Mouse (Mus musculus) kidney, adult 2 months (tissue): ENCODE results near the gene Lbx1.

ENCODE experiments used
- CTCF ChIP-seq: fragments of 200-500 bp; conservative IDR thresholded peaks from 2 replicates; pipeline ENCODE4 v1.5.1; 2011; ENCODE audit warnings: low read depth, mild to moderate bottlenecking, control low read depth, low read length, moderate library complexity, mixed read lengths; ENCODE audit not compliant: insufficient read depth, insufficient read length
- POLR2A ChIP-seq: fragments of 200-500 bp; IDR thresholded peaks from one replicate; pipeline ENCODE4 v1.6.1; 2011; ENCODE audit warnings: low read depth, low read length, control low read depth

DNA sequence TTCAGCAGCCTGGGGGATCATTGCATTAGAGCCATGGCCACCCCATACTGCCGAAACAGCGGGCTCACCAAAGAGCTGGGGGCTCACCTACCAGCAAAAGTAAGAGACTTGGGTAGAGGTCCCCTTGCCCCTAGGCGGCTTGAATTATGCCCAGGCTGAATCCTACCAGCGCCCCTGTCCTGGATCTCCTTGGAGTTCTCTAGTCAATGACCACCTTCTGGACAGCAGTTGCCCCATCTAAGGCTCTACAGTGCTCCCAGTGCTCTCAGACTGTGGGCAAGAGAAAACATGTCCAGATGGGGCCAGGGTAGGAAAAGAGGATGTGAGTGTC lies 6.4 kb upstream of the Lbx1 start:
- no peak for TF ChIP-seq CTCF
- TF ChIP-seq POLR2A = no peak
